Mouse (Mus musculus) heart, embryonic 11.5 days (tissue): ENCODE results near the gene Ccdc7a. TPM values are rescaled to one million over a fixed set of nuclear protein-coding genes. Genes with fewer than 3 reads are reported as not detected.

Experiments used
- polyA plus RNA-seq: library from polyadenylated mRNA; unstranded; fragments of >200 nt; fragmentation: Nextera tagmentation; extraction: Ambion mirVana; gene quantifications from 2 replicates; pipeline ENCODE4 v1.2.1, GENCODE M21; 2014

Ccdc7a gene
- polyA plus RNA-seq, 1 experiment from 2014 or later: not detected

Other genes with a start within 250 kb of the Ccdc7a start
- not detected in 2 replicates for gene Ccdc7b, start 1.6 kb upstream of the Ccdc7a start, polyA plus RNA-seq
- not detected in 2 replicates for gene Gm10999, start 66.1 kb upstream of the Ccdc7a start, polyA plus RNA-seq
- 18.5 and 18.8 TPM in 2 replicates for gene 2610044O15Rik8, start 168.9 kb upstream of the Ccdc7a start, polyA plus RNA-seq